Mouse (Mus musculus): ENCODE results near the gene Trpt1. TPM values are rescaled to one million over a fixed set of nuclear protein-coding genes. Genes with fewer than 3 reads are reported as not detected.

Trpt1 gene
- total RNA-seq, 4 experiments from 2014 or later = 26.1 to 30.5 (median 27.3) TPM

DNA sequence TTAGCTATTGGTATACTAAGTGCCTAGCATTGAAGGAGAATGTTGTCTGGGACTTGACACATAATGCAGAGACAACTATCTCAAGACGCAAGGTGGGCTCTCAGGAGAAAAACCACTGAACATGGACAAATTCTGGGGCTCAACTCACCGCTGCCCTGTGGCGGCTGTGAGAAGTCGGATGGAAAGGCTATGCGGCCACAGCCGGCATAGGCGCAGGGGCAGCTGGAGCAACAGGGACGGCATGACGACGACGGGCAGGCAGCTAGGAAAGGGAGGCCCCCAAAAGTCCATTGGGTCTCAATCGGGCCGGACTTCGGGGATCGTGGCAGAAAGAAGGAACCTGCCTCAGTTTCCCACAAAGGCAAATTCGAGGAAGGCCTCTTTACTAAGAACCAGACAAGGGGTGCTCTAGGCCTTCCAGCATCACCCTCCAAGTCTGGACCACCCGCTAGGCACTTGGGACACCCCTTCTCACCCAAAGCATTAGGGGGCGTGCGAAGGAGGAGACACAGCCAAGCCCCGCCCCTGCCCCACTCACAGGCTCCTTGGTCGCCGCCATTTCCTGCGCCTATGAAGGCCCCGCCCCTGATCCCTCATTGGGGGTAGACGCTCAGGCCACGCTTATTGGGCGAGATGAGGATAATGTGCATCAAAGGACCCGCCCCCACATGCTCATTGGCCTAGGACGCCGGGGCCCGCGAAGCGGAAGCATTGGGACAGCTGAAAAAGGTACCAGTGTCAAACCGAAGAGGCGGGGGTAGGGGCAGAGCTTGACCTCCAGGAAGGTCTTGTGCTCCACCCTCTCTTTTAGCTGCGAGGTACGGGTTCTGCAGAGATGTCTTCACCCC is 3.7 kb upstream of the Trpt1 start, which contains the start of gene Dnajc4:
Gene Dnajc4 (minus strand): TSS at position 562 of the 848 bp plus-strand sequence.
- DNase-seq (ENCODE audit: low spot score) = peak; percentile 97

DNA sequence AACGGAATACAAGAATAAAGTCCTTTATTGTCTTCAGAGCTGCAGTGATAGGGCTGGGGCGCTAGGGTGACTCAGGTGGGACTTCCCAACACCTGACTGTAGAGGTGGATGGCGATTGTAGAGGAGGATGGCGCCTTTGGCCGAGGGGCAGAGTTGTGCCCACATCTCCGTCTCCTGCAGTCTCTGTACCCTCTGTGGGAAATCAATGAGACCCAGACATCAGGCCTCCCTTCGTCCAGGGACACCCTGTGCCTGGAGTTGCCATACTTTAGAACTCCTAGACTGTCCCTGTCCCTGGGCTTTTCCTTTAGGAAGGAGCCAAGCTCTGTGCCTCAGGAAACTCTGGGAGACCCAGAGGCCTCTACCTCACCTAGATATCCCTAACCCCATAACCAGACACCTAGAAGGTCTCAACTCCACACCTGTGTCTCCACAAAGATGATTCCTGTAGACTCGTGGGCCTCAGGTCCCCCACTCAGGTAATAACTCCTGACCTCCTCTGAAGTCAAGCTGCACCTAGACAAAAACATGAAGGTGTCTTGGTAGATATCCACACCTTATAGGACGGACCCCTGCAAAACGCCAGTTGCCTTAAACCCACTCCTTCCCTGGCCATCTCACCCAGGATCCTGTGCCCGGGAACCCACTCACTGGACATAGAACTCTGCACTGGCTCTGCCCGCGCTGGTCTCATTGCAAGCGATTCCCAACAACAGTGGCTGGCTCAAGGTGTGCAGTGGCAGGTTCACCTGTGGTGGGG is 2.7 kb upstream of the Trpt1 start:
- DNase-seq (ENCODE audit: low spot score) = no peak

DNA sequence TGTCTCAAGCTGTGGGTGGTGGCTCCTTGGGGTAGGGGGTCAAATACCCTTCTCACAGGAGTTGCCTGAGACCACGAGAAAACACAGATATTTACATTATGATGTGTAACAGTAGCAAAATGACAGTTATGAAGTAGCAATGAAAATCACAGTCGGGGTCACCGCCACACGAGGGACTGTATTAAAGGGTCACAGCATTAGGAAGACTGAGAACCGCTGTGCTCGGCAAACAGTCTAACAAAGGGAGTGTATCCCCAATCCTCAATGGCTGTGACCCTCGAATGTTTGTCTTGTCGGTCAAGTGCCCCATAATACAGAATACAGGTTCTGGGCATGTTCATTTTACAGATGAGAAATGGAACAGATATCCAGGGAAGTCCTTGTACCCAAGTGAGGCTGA is 1.9 kb upstream of the Trpt1 start:
- DNase-seq (ENCODE audit: low spot score) = no peak

DNA sequence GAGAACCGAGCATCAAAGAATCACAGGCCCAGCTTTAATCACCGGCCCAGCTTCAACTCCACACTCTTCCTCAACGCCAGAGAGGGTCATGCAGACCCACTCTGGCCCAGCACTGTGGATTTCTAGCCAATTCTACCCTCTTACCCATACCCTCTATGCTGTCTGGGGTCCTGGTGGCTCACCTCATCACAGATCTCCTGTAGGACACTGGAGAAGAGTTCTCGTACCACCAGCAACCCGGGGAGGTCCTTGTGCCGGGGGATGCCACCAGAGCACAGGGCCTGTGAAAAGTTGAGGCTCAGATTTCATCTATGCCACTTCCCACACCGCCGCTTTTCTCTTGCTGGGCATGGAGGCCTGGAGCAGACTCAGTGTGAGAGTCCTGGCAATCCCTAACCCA is 1.4 kb upstream of the Trpt1 start:
- DNase-seq (ENCODE audit: low spot score) = no peak

DNA sequence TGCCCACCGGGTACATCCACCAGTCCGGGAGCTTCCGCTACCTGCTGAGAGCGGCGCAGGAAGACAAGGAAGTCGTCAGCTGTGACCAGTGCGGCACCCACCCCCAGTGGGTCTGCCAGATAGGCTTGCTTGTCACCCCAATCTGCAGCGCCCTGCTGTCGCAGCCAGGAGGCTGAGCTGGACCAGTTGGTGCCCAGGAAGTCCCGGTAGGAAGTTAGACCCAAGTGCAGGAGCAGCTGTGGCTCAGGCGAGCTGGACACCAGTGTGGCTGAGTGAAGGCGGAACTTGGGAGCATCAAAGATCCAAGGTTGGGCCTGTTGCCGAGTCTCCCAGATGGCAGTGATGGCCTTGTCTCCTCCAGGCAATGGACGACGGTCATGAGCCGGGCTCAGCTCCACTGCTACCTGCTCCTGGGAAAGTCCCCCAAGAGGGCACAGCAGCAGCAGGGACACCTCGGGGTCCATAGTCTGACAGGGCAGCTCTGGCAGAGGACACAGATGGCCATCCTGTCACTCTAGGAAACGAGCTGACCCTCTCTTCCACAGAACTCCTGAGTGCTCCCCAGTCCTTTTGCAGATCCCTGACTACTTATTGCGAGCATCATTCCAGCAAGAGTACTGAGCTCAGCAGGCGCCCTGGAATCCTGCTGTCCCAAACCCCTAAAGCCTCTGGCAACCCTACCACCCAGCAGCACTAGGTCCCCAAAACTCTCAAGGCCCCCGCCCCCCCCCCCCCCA is 508 bp upstream of the Trpt1 start:
- DNase-seq (ENCODE audit: low spot score) = no peak

DNA sequence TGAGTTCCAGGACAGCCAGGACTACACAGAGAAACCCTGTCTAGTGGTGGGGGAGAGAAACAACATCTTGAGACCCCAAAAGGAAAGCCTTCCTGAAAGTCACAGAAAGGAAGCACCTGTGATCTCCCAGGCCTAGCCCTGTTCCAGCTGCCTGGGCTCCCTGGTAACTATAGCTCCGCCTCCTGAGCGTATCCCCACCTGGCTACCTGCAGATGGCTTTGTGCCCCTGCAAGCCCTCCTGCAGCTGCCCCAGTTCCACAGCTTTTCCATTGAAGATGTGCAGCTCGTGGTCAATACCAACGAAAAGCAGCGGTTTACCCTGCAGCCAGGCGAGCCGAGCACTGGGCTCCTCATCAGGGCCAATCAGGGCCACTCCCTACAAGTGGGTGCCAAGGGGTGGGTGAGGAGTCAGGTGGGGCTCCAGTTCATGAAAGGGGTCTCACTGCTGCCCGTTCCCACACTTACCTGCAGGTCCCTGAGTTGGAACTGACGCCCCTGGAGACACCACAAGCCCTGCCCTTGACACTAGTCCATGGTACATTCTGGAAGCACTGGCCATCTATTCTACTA is 1.9 kb downstream of the Trpt1 start:
- no peak for DNase-seq (ENCODE audit: low spot score)

DNA sequence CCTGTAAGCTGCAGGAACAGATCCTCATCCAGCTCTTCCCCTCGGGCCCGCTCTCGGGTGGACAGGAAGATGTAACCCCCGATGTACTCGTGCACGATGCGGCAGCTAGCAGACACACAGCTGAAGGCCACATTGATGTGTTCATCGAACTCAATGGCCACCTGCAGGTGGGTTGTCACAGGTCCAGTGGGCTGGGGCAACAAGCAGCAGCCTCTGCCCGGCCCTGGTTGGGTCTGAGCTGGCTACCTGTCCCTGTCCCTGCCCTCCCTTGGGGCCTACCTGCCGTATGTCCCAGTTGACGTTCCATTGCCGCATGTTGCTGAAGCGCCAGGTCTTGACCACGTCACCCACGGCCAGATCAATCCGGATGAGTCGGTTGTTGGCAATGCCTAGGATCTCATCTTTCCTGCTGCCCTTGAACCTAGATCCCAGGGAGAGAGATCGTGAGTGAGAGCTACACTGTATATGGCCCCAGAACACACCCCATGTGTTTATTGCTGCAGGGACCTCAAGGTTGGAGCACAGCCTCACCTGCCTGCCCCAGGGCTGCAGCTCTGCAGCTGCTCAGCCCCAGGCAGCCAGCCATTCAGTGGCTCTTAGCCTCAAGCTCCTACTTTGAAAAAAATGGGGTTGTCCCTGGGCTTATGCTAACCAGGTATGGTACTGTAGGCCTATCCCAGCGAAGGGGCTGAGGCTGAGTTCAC is 3.6 kb downstream of the Trpt1 start:
- no peak for DNase-seq (ENCODE audit: low spot score)

DNA sequence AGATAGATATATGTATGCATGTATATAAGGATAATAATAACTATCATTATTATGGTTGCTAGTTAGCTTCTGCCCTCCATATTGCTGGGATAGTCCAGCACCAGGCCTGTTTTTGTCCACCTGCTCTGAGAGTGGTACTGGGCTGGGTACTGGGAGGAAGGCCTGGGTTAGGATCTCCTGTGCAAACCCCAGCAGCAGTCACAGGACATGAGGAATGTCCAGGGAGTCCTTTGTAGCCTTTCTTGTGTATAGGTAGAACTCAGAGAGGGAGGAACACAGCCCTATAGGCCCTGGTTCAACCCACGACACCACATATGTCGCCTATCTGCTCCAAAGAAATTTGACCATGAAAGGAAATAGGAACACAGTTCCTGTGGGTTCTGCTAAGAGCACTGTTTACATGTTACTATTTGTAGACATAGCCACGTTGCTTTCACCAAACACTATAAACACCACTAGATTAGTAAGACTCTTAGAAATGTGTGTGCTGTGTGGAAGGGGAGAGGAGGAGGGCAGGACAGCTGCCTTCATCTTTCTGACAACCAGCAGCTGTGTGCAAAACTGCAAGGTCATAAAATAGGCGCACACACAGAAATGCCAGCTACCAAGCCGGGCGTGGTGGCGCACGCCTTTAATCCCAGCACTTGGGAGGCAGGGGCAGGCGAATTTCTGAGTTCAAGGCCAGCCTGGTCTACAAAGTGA is 11.1 kb downstream of the Trpt1 start:
- DNase-seq (ENCODE audit: low spot score) = no peak

DNA sequence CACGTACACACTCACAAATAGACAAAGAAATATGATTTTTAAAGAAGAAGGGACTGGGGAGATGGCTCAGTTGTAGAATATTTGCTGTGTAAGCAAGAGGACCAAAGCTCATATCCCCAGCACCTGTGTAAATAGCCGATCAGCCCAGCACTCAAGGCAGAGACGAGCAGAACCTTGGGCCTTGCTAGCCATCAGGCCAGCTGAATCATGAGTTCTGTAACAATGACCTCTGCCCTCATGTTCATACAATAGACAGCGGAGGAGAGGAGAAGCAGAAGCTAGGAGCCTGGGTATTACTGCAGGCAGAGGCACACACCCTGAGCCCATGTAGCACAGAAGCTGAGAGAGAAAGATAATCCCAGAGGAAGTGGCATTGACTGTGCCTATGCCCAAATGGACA is 16.5 kb downstream of the Trpt1 start:
- no peak for DNase-seq (ENCODE audit: low spot score)

DNA sequence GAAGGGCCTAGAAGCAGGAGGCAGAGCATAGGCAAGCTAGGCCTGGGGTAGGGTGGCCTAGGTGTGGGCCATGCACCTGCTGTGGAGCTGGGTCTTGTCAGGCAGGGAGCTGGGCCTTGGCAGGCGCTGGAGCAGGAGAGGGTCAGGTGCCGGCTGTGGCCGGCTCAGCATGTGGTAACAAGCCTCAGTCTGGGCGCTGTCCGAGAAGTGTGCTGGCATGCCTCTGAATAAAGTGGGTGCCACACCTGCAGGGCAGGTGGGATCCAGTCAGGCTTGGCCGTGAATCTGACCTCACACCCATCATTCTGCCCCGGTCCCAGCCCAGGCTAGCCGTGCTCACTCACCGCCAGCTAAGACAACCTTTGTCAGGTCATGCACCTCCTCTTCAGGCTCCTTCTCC is 18.1 kb downstream of the Trpt1 start:
- DNase-seq (ENCODE audit: low spot score) = no peak

DNA sequence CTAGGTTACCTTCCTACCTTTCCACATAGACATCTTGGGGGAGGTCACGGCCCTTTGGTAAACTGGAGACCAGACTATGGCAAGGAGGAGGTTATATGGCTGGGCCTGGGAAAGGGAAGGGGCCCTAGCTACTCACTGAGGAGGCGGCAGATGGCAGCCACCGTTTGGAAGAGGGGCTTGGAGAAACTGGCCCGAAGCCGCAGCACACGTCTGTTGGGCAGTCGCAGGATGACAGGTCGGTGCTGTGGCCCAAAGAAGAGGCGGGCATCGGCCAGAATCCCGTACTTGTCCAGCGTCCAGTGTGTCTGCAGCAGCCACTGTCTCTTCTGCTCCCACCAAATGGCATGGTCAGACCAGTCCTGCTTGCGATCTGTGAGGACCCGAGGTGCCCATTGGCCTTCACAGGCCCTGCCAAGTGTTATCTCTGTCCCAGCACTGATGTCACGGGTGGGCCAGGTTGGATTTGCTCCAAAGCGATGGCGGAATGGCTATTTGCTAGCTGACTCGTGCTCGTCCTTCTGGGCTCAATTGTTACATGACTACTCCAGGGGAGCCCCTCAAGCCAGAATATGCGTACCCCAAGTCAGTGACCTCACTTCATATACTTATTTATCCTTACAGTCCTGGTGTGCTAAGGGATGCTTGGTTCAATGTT is 18.7 kb downstream of the Trpt1 start:
- DNase-seq (ENCODE audit: low spot score) = no peak

DNA sequence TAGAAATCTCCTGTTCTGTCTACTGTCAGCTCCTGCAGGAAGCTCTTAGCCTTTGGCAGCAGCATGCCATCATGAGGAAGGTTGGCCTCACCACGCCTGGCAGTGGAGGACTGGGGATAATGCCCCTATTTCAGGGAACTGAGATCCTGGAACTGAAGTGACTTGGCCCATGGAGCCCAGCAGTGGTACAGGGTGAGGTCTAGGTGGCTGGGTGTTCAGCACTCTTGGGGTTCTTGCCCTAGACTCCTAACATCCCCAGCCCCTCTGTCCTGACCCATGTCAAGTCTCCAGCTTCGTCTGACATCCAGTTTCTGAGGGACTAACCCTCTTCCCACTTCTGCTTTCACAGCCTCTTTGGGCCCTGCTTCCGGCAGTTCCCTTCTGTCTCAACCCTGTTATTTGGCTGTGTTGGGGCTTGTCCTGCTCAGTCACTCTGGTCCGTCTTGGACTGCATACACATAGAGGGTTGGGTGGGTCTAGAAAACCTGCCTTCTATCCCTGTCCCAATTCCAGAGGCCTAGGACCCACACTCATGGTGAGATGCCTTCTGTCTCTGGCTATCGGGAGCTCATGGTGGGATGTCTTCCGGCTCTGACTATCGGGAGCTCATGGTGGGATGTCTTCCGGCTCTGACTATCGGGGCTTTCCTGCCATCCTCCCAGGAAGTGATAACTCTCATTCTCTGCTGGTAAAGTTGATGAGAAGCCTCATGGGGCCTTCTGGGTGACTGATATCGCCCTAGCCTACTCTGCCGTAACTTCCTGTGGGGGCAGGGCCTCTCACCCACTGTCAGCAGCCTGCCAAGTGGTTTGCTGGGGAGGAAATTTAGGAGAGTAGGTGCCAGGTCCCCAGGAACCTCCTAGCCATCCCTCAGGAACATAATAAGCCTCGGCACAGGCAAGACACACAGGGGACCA is 21.9 kb downstream of the Trpt1 start:
- no peak for DNase-seq (ENCODE audit: low spot score)

DNA sequence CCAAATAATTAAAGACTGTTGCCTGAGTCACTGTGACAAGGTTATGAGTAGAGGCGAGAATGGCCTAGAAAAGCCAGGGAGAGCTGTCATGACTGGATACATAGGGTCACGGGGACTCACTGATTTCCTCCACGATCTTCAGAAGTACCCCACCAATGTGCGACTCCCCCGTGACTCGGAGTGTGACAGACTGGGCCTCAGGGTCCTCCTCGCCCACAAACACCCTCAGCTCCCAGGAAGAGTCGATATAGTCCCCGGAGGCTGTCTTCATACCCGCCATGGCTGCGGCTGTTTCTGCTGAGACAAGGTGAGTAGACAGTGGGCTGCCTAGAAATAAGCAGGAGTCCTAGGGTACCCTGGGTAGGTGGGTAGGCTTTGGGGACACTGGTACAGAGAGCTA is 22.6 kb downstream of the Trpt1 start:
- no peak for DNase-seq (ENCODE audit: low spot score)

DNA sequence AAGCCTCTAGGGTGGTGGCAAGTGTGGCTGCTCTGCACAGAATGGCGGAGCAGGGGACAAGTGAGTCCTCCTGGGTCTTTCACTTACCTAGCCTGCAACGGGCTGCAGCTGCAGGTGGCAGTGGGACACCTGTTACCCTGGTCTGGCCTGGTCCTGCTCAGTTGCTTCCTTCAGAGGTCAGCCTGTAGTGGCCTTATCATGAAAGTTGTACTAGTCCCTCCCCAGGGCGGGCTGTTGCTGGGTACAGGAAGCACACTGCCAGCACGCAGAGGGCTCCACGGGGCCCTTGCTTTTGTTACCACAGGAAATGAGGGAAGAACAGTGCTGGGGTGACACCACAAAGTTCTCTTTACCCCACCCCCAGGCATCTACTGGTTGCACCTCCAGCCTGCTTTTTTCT is 23.3 kb downstream of the Trpt1 start, which contains the start of gene Fermt3:
Gene Fermt3 (minus strand): TSS at position 279 of the 400 bp plus-strand sequence.
- DNase-seq (ENCODE audit: low spot score) = peak; percentile 54

DNA sequence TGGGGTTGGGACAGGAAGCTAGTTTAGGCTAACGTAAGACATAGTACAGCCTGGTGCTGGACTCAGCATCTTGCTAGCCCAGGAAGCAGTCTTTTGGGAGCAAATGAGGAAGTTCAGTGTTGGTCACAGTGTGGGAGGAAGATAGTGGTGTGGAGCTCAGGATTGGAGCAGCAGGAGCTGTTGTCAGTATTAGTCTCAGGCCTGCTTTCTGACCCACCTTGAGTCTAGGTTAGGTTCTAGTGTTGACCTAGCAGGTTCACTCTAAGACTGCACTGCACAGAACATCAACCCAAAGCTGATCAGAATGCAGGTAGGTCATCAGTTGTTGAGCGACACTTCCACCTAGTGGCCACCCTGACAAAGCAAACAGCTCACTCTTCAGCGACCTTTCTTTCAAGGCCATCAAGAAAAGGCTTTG is 24.3 kb downstream of the Trpt1 start:
- peak; percentile 58 for DNase-seq (ENCODE audit: low spot score)

DNA sequence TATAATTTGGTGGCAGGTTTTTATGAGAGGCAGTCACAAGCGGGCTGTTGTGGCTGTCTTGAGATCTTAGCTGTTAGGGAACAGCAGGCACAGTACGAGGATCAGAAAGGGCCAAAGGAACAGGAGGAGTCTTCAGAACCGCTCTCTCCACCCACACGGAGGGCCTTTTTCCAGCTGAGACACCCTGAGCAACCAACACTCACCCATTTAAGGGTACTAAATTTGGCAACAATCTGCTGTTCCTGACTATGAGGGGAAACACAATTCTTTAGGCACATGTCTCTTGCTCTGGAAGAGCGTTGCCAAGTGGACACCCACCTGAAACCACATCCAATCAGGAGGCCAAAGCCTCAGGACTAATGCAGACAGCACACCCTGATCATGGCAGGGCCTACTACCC is 33.6 kb downstream of the Trpt1 start:
- no peak for DNase-seq (ENCODE audit: low spot score)

DNA sequence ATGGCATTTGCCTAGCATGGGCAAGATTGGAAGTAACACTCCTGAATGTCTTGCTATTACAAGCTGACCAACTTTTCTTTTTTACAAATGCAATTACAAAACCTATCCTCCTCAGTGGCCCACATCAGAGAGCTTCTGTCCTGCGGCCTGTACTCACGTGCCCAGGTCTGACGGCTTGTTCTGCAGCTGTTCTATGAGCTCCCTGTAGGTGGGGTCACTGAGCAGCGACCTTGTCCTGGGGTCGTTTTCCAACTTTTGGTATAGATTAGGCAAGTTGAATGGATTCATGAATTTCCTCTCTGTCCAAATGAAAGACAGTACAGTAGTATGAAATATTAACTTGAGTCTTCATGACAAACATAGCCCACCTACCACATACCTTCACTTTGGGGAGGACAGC is 38.1 kb downstream of the Trpt1 start:
- no peak for DNase-seq (ENCODE audit: low spot score)

DNA sequence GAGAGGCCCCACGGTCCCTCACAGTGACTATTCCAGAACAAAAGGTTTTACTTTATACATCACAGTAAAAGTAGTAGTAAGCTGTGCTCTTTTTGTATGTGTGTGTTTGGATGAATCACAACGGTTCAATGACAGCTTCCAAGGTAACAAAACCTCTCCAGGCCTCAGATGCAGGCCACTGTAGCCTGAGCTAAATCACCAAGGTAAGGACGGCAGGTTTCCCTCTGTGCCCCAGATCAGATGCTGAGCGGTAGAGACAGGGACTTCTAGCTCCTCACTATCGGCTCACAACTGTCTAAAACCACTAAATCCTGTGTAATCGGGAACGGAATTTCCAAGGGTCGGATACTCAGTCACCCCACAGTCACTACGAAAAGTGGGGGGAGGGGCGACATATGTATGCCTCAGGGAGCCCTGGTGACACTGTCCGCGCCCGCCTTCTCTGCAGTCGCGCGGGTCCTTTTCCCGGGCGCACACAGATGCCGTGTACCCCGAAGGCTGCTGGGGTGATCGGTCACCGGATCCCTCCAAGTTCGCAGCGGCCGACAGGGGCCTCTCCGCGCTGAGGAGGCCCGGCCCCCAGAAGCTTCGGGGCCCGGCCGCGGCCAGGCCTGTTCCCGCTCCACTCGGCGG is 43.3 kb downstream of the Trpt1 start:
- peak; percentile 41 for DNase-seq (ENCODE audit: low spot score)

Measured in heart, adult 8-10 months (tissue).